Mouse (Mus musculus) NIH3T3 (cell line): ENCODE measurements at regions not wholly inside any gene's neighbourhood (a gene's known extent, or its start where the extent isn't known, plus 50 kb on each side); places are given as distances from the start of the nearest gene placed in this dataset.

Experiments
- DNase-seq: peaks from one replicate; pipeline ENCODE4 v3.0.0-alpha.2; 2012; ENCODE audit warnings: low read depth

DNA sequence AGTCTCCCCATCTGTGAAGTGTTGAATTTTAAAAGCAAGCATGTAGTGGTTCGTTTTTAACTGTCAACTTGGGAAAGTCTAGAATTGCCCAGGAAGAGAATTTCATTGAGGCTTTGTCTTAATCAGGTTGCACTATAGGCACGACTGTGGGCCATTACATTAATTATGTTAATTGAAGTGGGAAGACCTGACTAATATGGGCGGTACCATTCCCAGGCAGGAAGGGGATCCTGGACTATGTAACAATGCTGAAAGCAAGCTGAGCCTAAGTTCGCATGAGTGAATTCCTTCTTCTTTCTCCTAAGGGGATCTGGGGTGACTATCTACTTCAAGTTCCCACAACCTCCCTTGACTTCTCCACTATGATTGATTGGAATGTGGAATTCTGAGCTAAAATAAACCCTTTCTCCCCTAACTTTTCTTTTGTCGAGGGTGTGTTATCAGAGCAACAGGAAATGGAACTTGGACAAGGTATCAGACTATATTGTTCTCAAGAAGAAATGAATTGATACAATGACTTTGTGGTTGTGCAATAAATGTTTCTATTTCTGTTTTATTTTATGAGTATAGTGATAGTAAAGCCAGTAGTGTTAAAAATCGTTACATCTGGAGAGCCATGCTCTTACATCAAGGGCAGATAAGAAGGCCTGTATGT lies 285.2 kb upstream of the Adgrl2 start:
- DNase-seq: no peak

DNA sequence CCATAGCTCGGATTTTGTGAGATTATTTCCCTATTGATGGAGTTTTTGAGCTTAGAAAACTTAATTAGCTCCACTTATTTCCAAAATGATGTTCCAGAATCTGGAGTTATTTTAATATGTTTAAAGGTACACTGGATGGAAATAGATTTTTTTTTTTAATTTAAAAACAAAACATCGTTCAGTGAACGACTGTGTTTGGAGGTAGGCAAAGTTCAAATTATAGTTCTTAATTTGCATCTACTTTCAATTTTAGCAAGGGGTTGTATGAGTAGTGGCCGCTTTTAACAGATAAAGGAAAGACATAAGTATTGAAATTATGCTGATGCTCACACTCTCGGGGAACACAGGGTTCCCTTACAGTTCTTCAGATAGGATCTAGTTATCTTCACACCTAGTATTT lies 284.6 kb upstream of the Adgrl2 start:
- no peak for DNase-seq

DNA sequence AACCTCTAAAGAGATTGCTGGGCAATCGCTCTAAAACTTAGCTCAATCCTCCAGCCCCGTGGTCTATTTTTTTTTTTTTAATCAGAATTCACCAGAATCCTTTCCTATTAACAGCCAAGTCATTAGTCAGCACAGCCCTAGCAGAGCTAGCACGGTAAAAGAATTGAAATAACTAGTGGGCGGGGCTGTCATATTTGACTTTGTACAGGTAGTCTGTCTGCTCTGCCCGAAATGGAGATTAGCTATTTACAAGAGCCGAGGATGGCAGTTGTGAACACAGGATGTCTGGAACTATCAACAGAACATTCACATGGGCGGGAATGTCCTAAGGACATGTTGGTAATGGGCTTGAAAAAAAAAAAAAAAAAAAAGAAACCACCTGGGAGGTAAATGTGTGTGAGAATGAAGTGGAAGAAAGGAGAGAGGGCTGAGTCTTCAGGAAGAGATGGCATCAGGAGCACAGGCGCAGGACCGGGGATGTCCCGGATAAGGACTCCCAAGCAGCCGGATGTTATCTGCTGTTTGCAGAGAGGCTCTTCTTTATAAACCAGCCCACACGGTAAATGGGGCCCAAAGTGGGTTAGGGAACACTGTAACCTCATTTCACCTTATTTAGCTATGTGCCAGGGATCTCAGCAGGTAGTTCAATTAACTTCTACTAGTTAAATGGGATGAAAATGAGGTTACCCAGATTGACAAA lies 283.8 kb upstream of the Adgrl2 start:
- DNase-seq: no peak

DNA sequence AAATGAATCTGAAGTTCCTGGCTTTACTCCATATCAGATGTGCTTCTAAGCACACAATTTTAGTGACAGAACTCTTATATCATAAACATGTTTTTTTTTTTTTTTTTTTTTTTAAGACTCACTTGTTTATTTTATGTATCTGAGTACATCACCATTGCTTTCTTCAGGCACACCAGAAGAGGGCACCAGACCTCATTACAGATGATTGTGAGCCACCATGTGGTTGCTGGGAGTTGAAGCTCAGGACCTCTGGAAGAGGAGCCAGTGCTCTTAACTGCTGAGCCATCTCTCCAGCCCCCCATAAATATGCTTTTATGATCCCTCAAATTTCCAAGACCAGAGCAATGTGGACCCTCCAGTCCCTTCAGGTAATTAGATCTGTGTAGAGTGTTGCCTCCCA lies 280.1 kb upstream of the Adgrl2 start:
- no peak for DNase-seq

DNA sequence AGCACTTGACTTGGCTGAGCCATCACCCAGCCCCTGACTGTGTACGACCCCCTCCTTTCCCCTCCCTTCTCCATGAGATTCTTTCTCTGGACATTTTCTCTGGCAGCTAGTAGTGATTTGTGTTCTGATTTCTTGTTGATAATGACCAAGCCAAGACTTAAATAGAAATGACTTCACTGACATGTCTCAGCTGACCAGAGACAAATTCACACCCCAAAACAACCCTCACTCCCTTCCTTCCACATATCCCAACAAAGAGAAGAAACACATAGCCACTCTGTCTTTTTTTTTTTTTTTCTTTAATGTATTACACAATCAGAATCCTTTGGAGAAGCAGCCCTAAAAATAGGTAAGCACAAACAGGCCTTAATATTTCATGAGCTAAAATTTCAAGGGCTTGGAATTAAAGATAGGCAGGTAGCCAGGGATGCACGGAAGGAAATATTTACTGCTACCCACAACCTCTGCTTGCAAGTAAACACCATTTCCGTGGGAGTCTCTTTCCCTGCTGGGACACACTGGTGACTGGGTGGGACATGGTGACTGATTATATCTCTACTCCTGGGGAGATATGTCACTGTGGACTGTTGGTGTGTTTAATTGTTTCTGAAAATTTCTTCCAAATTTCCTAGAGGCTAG lies 272.1 kb upstream of the Adgrl2 start:
- DNase-seq: peak; percentile 19

DNA sequence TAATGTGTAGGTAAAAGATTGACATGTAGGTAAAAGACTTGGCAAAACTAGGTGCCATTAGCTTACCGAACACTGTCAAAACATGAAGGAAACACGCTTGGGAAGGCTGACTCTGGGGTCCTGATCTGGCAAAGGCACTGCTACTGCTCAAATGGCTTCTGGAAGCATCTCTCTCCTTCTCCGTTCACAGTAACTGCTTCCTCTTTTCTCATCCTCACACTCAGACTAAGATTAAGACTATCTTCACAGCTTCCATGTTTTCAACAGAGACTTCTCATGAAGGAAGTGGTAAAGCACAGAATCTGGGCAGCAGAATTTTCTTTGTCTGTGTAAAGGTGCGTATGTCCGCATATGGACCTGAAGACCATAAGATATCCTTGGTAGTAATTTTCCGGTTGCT lies 271.4 kb upstream of the Adgrl2 start:
- no peak for DNase-seq

DNA sequence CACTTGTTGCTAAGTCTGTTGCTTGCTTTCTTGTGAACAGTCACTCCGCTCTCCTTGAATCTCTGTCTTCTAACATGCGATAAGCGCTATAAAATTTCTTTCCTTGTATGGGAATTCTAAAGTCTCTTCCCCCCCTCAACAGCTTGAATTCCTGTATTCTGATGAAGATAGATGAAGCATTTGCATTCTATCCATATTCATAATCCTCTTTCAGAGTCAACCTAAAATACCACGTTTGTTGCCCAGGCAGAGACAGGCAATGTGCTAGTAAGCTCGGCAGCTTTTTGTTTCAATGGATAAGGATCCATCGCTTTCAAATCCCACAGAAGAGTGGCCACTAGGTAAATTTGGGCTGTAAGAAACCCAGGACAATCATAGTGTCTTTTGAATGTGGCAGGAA lies 268.5 kb upstream of the Adgrl2 start:
- DNase-seq: no peak

DNA sequence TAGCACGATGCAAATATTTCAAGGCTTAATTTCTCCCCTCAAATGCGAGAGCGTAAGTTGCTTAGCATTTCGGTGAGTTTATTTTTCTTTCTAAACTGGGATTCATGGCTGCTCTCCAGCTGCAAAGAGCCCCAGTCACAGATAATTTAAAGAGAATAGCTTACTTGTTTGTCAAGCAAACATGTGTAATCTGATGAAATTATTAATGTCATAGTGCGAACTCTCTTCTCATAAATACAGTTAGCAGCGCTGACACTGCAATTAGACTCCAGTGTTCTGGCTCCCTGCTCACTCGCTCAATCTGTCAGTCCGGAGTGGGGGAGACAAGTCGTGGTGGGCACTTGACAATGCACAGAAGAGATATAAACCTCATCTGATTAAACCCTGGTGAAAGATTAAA lies 266.5 kb upstream of the Adgrl2 start:
- peak; percentile 62 for DNase-seq

DNA sequence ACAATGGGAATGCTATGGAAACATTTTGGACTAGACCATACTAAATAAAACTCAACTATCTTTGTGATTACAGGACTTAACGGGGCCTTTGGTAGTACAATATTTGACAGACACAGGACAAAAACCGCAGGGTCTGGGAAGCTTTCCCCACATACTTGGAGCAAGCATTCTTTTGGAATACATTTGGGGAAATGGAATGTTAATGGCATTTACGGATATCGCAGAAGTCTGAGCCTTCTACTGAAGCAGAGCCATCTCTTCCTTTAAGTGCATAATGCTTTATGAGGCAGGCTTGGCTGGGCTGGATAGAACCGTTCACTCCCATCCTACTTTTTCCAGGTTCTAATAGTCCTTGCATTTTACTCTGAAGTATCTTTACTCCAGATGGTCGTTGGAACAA lies 262.7 kb upstream of the Adgrl2 start:
- DNase-seq: no peak

DNA sequence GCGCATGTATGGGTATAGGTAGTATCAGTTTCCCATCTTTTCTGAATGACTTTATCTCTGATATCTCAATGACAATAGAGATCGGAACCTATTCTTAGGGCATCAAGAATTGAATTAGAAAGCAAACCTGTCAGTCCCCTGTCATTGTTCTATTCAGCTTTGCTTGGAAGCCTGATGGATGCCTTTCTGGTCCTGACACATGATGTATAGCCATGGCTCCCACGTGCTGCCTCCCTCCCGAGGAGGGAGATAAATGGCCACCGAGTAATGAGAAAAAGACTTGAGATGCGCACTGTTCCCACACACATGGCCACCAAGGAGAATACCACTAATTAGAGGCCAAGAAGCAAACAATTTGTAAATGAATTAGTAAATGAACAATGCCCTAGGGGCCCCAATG lies 261.8 kb upstream of the Adgrl2 start:
- no peak for DNase-seq

DNA sequence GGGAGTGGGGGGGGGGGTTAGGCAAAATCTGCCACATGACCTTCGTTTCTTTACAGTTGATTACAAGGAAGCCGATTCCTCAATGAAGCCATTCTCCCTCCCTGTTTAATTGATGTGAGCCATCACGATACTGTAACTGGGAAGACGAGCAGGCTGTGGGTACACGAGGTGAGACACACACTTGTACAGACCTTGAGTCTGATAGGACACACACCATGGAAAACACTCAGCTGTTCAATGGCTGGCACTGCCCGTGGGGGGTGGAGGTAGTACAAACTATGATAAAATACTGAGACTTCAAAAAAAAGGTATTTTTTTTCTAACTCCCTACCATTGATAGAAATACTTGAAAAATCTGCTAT lies 257.3 kb upstream of the Adgrl2 start:
- DNase-seq: no peak

DNA sequence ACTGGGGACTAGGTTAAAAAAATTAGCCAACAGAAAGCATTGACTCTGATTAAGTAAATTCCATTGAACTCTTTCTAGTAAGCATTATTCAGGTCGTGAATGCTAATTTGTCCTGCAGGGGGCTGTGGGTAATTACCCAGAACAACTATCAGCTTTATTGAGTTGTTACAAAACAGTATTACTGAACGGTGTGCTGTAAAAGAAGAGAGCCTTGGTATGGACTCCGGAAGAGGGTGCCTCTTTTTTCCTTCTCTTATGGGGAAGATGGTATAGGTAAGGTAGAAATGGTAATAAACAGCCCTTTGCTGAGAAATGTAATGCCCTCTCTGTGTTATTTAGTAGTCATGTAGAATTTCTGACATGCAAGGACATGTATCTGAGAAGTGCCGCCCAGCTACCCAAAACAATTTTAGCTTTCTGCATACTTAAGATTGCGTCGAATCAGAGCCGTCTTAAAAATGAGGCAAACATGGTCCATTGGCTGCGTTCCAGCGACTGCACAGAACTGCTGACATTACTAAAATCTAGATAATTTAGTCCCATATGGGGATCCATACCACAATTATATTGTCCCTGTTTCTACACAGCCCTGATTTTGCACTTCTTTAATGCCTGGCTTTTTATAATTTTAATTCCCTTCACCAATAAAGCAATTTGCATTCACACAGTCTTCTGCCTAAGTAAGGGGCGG lies 256.7 kb upstream of the Adgrl2 start:
- DNase-seq: peak; percentile 24

DNA sequence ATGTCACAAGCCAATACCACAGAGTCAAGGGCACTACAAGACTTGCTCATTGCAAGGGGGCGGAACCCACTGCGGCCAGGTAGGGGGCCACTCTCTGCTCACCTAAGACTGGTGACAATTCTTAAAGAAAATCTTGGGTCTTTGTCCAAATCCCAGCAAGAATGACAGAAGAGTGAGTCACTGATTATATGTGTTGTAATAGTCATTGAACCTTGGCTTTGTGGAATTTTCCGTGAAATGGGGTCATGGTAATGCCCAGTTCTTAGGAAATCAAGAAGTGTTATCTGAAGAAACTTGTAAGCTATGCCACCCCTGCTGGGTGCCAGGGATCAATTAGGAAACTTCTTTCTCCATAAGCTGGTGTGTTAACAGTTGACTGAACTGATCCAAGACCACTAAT lies 249.3 kb upstream of the Adgrl2 start:
- peak; percentile 35 for DNase-seq

DNA sequence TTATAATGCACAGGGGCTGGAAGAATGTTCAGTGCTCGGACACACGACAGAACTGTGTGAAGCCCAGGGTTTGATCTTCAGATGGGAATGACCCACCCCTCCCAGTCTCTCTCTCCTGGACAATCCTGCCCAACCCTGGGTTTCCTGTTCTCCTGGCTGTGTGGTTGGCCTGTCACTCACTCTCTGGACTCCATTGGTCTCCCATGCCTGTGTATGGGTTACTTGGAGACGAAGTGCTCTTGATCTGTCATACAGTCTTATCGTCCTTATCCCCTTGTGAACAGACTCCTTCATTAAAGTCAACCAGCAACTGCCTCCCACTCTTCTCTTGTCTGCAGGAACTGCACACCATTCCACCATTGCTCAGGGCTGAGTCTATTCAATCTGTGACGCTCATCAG lies 247.7 kb upstream of the Adgrl2 start:
- no peak for DNase-seq

DNA sequence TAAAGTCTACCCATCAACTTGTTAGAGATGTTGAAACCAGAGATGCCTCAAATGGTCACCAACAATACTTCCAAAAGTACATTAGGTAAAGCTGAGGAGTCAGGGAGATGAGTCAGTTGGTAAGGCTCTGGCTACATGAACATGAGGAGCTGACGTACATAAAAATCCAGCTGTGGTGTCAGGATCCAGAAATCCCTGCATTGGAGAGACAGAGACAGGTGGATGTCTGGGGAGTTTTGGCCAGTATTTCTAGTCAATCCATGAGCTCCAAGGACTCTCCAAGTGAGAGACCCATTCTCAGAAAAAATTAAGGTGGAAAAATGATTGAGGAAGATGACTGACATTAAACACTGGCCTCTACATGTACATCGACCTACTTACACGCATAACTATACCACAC lies 244.8 kb upstream of the Adgrl2 start:
- peak; percentile 37 for DNase-seq

DNA sequence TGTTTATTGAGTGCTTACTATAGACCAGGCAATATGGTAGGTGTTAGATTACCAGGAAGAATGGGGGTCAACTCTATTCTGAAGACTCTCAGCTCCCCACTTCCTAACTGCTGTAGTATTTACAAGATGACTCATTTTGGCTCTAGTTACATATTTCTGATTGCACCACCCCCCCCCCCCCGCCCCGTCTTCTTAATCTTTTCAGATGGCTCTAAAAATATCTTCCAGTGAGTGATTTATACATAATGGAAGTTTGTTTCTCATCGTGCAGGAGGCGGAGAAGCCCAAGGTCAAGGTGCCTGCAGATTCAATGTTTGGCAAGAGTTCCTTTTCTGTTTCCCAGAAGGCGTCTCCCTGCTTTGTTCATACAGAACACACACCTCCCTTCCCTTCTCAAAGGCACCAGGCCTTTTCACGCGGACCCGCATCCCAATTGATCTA lies 243.4 kb upstream of the Adgrl2 start:
- peak; percentile 74 for DNase-seq

DNA sequence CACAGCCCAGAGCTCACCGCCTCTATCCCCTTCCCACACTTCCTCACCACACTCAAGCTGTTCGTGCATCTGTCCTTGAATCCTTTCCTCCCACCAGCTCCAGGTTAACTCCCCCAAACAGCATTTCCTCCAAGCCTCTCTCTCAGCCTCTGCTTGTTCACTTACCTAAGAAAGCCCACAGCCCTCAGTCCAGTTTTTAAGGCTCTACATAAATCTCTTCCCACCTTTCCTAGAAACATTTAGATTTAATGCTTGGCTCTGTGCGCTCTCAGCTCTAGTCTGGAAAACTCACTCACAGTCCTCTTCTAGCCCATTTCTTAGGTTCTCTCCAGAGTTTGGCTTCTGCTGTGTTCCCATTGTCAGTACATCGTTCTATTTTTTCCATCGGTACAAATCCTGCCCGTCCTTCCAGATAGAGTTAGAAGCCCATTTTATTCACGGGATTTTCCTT lies 242.9 kb upstream of the Adgrl2 start:
- DNase-seq: no peak

DNA sequence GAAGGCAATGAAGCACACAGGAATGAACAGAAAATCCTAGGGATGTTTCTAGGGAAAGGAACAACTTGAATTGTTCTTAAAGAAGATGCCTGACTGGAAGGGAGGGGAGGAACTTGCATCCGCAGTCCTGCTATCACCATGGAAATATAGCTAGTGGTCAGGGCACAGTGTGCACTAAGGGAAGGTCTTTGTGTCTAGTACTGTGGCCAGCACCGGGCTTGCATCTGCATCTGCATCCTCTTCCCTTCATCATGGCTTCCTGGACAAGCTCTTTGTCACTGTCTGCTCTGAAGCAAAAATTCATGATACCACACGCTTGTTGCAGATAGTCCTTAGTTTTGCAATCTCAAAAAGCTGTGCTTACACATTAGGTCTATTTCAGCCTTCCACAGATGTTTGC lies 241.0 kb upstream of the Adgrl2 start:
- peak; percentile 17 for DNase-seq

DNA sequence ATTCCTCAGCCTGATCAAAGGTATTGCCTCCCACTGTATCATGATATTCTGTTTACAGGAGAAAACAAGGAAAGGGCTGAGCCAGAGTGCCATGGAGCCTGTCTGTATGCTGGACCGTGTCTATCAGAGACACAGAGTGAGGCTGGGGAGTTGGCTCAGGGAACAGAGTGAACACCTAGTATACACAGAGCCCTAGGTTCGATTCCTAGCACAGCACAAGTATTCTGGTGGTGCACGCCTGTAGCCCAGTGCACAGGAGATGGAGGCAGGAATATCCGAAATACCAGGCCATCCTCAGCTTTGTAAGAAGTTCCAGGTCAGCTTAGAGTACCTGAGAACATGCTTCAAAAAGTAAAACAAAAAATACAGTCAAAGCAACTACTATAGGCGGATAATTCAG lies 237.2 kb upstream of the Adgrl2 start:
- no peak for DNase-seq

DNA sequence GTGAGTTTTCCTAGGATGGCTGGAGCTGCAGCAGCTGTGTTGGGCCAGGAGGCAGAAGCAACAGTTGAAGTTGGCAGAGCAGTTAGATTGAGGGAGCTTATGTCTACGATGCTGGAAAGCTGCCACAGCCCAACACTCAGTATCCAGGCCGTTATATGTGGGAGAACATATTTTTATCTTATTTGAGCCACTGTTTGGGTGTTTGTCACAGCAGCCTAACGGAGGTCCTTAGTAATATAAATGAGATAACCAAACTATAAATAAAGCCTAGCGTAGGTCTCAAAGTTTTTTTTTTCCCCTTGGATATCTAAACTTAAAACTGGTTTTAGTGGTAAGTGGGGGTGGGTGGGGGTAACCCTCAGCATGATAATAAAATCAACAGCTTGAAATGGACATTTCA lies 236.4 kb upstream of the Adgrl2 start:
- DNase-seq: no peak

DNA sequence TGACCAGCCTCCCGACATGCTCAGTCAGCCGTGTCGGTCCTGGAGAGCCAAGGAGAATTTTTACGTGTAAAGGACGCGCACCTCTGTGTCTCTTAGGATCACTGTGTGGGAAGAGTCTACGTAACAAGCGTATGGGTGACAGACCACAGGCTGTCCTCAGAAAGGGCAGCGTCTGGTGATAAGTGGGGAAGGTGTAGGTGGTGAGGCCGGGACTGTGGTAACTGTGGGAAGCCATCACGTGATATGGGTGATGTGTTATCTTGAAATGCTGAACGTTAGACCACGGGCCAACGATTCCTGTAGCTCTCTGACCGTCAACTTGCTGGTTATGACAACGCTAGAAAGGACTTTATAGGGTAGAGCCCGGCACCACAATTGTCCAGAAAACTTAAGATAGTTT lies 235.3 kb upstream of the Adgrl2 start:
- no peak for DNase-seq

DNA sequence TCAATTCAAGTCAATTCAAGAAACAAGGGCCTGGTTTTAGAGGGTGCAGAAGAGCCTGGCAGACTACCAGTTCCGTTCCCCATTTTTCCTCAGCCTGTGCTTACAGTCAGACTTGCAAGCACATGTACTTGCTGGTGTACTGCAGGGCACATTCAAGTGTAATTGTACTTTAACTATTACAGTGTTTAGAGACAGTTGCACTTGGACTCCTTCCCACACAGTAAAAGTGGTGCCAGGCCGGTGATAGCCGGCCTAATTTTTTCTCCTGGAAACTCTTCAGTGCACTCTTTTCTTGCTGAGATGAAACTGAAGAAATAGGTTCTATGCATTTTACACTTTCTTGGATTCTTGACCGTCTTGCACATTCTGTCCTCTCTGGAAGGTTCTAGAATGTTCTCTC lies 233.9 kb upstream of the Adgrl2 start:
- DNase-seq: no peak

DNA sequence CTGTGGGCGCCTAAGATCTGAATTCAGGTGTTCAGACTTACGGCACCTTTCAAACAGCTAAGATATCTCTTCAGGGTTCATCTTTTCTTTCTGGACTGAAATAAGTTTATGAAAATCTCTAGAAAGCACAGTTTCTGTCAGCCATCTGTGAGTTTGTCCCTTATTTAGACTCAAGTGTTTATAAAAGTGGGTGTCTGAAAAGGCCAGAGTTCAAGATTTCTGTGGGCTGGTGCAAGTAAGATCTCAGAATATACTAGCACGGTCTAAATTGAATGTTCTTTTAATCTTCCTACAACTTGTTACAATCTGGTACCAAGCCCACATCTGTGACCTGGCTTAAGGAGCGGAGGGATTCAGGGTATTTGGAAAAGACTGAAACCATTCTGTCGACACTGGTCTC lies 233.4 kb upstream of the Adgrl2 start:
- no peak for DNase-seq
